Mouse (Mus musculus) embryonic stem cell, embryonic (primary cell): Measurements from ENCODE around the gene Mcoln3.

Source experiments
- CTCF ChIA-PET, 4 experiments: fragments of 300-600 bp in 2 of 4; fragments of 350-600 bp in 2 of 4; sonication (Branson Sonifier 250); formaldehyde crosslinking; loops; one replicate each; lab custom pipeline; 2022; ENCODE audit warnings: inconsistent platforms in 2 of 4; lab: Charles Lee
- POLR2A ChIA-PET, 4 experiments: fragments of 300-600 bp in 2 of 4; fragments of 350-600 bp in 2 of 4; sonication (Branson Sonifier 250); formaldehyde crosslinking; loops; one replicate each; lab custom pipeline; 2022; ENCODE audit warnings: antibody characterized with exemption in 4 of 4, inconsistent platforms in 1 of 4; lab: Charles Lee

Mcoln3 gene

GRCm38 (mm10) chr3:146121310-146122124, 4.3 kb downstream of the Mcoln3 start:
- POLR2A ChIA-PET: interaction anchor here in 1 of 4 experiments (0.6 kb wide), 1 partner anchor 19 kb away, joined by 4 read pairs; no protein-coding TSS in a partner anchor
- CTCF ChIA-PET: interaction anchor here in 1 of 4 experiments (1.0 kb wide), 1 partner anchor 56 kb away, joined by 4 read pairs; no protein-coding TSS in a partner anchor

GRCm38 (mm10) chr3:146122125-146122420, 4.8 kb downstream of the Mcoln3 start:
- POLR2A ChIA-PET: no interaction called here
- CTCF ChIA-PET: no interaction called here

GRCm38 (mm10) chr3:146122807-146123463, 5.7 kb downstream of the Mcoln3 start:
- ChIA-PET CTCF (interaction anchor here in 1 of 4 experiments (1.0 kb wide), 1 partner anchor 14 kb away, joined by 3 read pairs; no protein-coding TSS in a partner anchor), POLR2A (no interaction called here)

GRCm38 (mm10) chr3:146123464-146123825, 6.2 kb downstream of the Mcoln3 start:
- CTCF ChIA-PET: interaction anchor here in 1 of 4 experiments (1.0 kb wide), 1 partner anchor 14 kb away, joined by 3 read pairs; no protein-coding TSS in a partner anchor
- POLR2A ChIA-PET: no interaction called here

- POLR2A ChIA-PET: interaction anchor here in 1 of 4 experiments (0.7 kb wide), 1 partner anchor 19 kb away, joined by 3 read pairs; the partner anchor contains the start of gene Wdr63
- CTCF ChIA-PET: interaction anchor here in 2 of 4 experiments (0.6 kb wide), 2 partner anchors 165 to 1715 kb away, joined by 5 read pairs; no protein-coding TSS in a partner anchor
Observed at GRCm38 (mm10) chr3:146127205-146127604, 10.0 kb downstream of the Mcoln3 start.

GRCm38 (mm10) chr3:146134834-146135233, 17.6 kb downstream of the Mcoln3 start:
- ChIA-PET CTCF (interaction anchor here in 1 of 4 experiments (0.5 kb wide), 1 partner anchor 43 kb away, joined by 7 read pairs; no protein-coding TSS in a partner anchor), POLR2A (no interaction called here)

- POLR2A ChIA-PET: no interaction called here
Observed at GRCm38 (mm10) chr3:146135417-146135816, 18.2 kb downstream of the Mcoln3 start.

GRCm38 (mm10) chr3:146136422-146136821, 19.2 kb downstream of the Mcoln3 start:
- CTCF ChIA-PET: interaction anchor here in 2 of 4 experiments (0.5 to 1.3 kb wide), 6 partner anchors 10 to 195 kb away, joined by 3 to 7 read pairs (median 4); no protein-coding TSS in a partner anchor
- POLR2A ChIA-PET: interaction anchor here in 1 of 4 experiments (0.8 kb wide), 1 partner anchor 42 kb away, joined by 3 read pairs; no protein-coding TSS in a partner anchor

More at GRCm38 (mm10) chr3:146135417-146135816, 18.2 kb downstream of the Mcoln3 start:
- CTCF ChIA-PET: interaction anchor here (0.5 to 0.8 kb wide), 4 partner anchors 9 to 186 kb away, joined by 3 to 4 read pairs (median 3); no protein-coding TSS in a partner anchor

GRCm38 (mm10) chr3:146140276-146140675, 23.0 kb downstream of the Mcoln3 start:
- ChIA-PET CTCF (no interaction called here), POLR2A (no interaction called here)

GRCm38 (mm10) chr3:146142523-146142922, 25.3 kb downstream of the Mcoln3 start:
- ChIA-PET POLR2A (interaction anchor here in 1 of 4 experiments (0.6 kb wide), 1 partner anchor 126 kb away, joined by 3 read pairs; no protein-coding TSS in a partner anchor), CTCF (interaction anchor here in 1 of 4 experiments (0.9 kb wide), 1 partner anchor 36 kb away, joined by 4 read pairs; no protein-coding TSS in a partner anchor)

GRCm38 (mm10) chr3:146145501-146145900, 28.3 kb downstream of the Mcoln3 start:
- CTCF ChIA-PET: interaction anchor here in 2 of 4 experiments (0.6 to 3.5 kb wide), 2 partner anchors 32 kb away, joined by 3 to 14 read pairs (median 3); no protein-coding TSS in a partner anchor
- POLR2A ChIA-PET: no interaction called here

GRCm38 (mm10) chr3:146146131-146146530, 28.9 kb downstream of the Mcoln3 start:
- POLR2A ChIA-PET: interaction anchor here in 1 of 4 experiments (0.7 to 1.8 kb wide), 2 partner anchors 10 to 21 kb away, joined by 3 to 4 read pairs; no protein-coding TSS in a partner anchor
- CTCF ChIA-PET: interaction anchor here in 3 of 4 experiments (0.6 to 3.5 kb wide), 4 partner anchors 9 to 32 kb away, joined by 3 to 14 read pairs (median 4); no protein-coding TSS in a partner anchor

GRCm38 (mm10) chr3:146149156-146150057, 32.2 kb downstream of the Mcoln3 start, which contains the start of gene Mcoln2:
TSS of gene Mcoln2 (plus strand) at chr3:146149833.
- ChIA-PET POLR2A (no interaction called here), CTCF (interaction anchor here in 2 of 4 experiments (1.1 to 2.3 kb wide), 3 partner anchors 28 to 29 kb away, joined by 3 to 8 read pairs (median 7); no protein-coding TSS in a partner anchor)

GRCm38 (mm10) chr3:146150058-146150400, 32.8 kb downstream of the Mcoln3 start:
- ChIA-PET CTCF (interaction anchor here in 3 of 4 experiments (0.6 to 2.3 kb wide), 3 partner anchors 28 to 200 kb away, joined by 3 to 8 read pairs (median 7); no protein-coding TSS in a partner anchor), POLR2A (no interaction called here)

GRCm38 (mm10) chr3:146150560-146150959, 33.3 kb downstream of the Mcoln3 start:
- ChIA-PET CTCF (interaction anchor here in 3 of 4 experiments (0.6 to 2.3 kb wide), 4 partner anchors 27 to 738 kb away, joined by 3 to 8 read pairs (median 6); no protein-coding TSS in a partner anchor), POLR2A (no interaction called here)

- POLR2A ChIA-PET: no interaction called here
- CTCF ChIA-PET: interaction anchor here in 3 of 4 experiments (0.5 to 2.3 kb wide), 3 partner anchors 27 to 197 kb away, joined by 3 to 7 read pairs (median 3); no protein-coding TSS in a partner anchor
Observed at GRCm38 (mm10) chr3:146151328-146151727, 34.1 kb downstream of the Mcoln3 start.

GRCm38 (mm10) chr3:146151755-146152154, 34.5 kb downstream of the Mcoln3 start:
- POLR2A ChIA-PET: interaction anchor here in 1 of 4 experiments (0.8 kb wide), 1 partner anchor 9 kb away, joined by 4 read pairs; no protein-coding TSS in a partner anchor
- CTCF ChIA-PET: interaction anchor here in 3 of 4 experiments (0.5 to 2.3 kb wide), 3 partner anchors 26 to 196 kb away, joined by 3 to 7 read pairs (median 3); no protein-coding TSS in a partner anchor
